Mouse (Mus musculus): ENCODE measurements around the gene Podxl.

Gene Podxl

DNA sequence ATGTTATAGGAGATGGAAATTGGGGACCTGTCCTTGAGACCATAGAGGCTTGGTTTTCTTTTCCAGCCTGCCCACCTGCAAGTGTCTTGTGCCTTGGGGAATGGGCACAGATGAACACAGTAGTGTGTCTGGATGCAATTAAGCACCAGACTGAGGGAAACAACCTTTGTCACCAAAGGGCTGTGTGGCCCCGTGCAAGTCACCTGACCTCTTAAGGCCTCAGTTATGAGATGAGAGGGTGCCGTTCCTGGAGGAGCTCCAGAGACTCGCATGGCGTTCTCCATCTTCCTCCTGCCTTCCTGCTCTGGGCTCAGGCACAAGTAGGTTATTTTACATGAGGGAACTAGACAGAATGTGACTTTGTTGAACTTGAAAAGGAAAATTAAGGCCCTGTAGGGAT is 41.3 kb downstream of the Podxl start:
- DNase-seq: no peak

DNA sequence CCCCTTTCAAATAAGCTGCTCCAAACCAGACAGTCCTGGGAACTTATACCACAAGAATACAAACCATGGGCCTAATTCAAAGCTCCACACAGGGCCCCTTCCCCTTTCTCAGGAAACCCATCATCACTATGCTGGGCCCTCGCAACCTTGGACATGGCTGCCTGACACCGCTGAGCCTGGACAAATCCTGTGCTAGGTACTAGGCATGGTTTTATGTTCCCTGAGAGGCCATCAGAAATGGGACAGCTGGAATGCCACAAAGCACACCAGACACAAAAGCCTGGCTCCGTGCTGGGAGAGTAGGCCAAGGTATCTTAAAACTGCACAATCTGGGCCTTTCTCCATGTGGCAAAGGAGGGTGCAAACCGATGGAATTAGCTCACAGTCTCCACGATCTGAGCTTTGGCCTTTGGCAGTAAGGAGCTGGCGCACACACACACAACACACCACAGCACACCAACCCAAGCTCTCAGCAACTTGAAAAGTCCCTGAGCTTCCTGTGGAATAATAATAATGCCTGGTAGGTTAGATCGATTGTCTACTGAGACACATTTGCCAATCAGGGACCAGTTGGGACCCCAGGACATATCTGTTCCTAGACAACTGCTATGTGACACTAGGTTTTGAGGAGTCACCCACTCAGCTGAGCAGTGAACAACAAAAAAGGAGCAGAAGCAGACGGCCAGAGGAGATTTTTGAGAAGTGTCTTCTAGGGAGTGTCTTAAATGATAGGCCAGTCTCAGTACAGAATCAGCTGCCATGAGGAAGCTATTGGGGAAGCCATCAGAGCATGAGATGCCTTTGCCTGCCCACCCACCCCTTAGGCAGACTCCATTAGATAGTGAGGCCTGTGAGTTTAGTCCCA is 42.1 kb downstream of the Podxl start:
- no peak for DNase-seq

DNA sequence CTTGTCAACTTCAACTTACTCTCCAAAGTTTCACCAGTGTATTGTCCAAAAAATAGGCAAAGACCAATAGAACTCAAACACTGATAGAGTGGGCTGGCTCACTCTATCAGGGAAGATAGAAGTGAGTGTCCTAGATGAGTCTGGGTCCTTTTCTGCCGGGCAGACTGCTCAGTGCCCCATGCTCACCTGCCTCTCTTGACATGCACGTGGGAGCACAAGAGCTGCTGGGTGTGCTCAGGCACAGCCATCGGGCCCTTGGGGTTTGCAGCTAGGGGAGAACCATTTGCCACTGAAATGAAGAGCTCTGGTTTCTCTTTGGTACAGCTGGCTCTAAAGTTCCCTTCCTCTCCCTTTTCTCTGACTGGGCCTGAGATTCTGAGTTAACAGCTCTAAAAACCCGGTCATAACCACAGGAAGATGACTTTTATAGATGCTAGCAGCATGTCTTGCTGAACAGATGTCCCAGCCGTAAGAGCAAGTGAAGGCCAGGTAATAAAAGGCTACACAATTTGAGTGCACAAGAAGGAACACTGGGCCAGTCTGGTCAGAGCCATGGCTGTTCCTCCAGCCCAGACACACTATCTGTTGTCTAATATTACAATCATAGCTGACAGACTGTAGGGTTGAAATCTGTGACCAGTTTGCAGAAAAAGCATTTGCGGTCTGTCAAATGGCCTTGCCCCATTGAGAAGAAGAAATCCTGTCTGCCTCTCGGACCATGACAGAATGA is 43.1 kb downstream of the Podxl start:
- no peak for DNase-seq

DNA sequence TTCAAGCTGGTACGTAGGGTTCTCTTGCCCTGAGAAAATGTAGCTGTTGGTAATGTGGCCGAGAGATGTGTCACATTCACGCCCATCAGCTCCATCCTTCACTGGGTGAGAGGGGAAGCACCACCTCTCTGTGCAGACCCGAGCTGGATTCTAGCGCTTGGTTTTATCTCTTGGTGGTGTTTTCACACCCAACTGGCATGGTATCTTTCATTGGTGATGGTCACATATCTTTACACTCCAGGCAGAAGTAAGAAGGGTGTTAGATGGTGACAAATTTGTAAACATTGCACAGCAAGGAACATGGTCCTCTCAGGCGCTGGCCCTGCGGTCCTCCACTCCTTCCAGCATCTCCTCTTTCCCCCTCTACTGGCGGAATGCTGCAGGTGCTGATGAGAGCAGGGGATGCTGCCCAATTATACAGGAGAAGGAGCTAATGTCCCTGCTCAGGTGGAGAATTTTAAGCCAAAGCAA is 44.7 kb downstream of the Podxl start:
- peak; percentile 21 for DNase-seq

DNA sequence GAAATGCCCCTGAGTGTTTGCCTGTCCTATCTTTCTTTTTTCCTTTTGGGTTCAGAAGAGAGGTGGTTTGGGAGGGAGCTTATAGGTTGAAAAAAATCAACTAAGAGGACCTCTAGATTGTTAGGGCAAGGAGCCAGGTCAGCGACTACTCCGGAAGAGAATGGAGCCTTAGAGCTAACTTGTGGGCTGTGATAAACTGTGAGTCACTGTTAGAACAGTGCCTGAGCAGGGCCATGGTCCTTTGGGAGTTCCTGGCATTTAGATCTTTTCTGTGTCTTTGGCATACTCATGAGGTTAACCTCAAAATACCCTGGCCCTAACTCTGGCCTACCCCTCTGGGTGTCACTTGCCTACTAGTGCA is 45.5 kb downstream of the Podxl start:
- no peak for DNase-seq

DNA sequence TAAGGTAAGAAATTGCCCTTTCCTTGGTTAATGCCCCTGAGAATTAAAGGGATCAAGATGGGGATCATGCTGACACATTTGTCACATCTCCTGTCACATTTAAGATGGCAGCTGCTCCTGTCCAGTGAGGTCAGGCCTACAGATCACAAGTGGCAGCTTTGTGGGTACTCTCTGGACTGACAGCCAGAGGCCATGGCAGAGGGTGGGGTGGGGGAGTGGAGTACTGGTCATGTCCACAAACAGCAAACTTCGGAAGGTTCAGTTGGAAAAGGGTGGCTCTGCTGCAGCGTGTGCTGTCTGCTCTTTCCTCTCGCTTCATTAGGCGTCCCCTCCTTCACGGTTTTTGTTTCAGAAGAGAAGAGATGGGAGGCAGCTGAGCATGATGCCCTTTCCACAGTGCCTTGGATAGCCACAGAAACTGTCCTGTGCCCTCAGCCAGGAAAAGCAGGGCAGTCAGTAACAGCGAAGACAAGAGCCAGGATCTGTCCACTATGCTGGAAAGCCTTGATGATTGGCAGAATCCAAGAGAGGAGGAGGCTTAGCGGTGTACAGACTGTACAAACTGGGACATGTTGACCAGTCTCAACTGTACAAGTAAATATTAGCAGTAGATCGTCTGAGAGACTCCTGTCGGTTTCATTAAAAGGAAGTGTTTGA is 46.0 kb downstream of the Podxl start:
- DNase-seq: no peak

DNA sequence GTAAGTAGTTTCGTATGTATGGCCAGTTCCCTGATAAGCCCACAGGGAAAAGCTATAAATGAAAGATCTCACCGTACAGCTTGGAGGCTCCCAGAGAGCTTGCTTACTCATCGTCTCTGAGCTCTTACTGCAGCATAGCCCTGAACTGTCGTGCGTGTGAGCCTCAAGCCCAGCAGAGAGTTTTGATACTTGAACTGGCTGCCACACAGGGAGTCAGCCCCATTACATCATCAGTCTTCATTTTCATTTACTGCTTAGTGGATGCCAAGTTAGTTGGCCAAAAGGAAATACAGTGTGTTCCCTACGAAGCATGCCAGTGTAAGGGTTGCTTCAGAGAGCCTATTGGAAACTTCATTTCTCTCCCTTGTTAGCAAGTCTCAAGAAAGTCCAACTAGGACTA is 50.1 kb downstream of the Podxl start:
- no peak for DNase-seq

DNA sequence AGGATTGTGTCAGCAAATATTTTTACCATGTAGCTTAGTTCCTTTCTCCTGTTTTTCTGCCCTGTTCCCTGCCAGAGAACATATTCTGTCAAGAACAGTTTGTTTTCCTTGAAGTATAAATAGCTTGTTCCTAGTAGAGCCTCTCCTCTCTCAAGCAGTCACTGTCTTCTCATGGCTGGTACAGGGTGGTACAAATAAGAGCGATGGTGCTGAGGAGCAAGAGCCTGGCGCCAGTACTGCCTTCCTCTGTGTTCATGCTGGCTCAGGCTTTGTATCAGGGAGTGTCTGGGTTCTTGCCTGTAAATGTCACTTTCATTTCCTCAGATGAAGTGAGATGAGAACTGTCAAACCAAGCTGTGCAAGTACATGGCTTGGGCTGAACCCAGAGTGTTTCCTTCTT is 61.2 kb downstream of the Podxl start:
- DNase-seq: no peak

DNA sequence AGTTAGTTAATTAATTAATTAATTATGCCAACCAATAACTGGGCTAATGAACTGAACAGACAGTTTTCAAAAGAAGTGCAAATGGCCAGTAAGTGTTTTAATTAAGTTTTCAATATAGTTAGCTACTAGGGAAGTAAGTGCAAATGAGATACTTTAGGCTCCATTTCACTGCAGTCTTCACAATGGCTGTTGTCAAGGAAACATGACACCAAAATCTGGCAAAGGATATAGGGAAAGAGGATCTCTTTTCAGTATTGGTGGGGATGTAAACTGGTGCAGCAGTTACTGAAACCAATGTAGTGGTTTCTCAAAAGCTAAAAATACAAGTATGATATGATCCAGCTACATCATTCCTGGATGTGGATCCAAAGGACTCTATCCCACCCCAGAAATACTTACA is 63.1 kb downstream of the Podxl start:
- DNase-seq: no peak

DNA sequence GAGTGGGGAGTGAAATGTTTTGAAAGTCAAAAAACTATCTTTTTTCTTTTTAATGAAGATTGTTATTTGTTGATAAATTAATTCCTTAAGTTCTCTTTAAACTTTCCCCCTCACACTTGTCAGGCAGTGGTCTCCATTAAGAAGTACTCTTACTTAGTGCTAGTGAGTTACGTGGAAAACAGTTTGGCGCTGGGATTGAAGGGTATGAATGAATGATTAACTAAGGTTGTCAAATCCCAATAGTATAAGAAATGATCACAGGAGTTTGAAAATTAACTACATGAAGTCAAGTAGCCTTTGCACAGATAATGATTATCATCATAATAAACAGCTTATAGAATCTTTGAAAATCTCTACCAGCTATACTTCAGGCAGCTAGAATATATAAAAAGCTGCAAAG is 63.5 kb downstream of the Podxl start:
- no peak for DNase-seq

DNA sequence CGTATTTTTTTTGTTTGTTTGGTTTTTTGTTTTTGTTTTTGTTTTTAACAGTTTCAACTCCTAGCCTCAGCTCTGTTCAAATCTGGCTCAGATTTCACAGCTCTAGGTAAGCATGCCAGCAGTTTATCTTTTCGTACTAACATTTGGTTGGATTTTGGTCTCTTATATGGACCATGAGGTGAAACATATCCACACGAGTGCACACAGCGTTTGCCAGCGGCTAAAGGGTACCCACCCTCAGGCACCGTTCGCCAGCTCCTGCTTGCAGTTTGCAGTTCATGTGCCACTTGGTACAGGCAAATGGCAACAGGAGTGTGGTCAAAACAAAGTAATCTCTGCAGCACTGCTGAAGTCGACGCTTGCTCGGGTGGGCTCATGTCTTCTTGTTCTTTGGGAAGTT is 63.9 kb downstream of the Podxl start:
- no peak for DNase-seq

DNA sequence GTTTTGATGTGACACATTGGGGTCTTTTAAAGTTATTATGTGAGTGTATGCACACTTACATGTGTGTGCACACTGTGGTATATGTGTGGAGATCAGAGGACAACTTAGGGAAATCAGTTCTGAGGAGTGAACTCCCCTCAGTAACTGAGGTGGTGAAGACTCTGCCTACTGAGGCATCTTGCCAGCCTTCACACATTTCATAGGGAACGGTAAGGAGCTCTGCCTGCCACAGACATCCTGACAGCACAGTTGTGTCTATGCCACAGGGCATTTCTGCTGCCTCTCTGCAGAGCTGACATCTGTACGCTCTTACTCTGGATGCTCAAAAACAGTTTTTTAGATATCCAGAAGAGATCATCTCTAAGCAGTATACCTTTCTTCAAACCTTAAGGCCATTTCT is 67.6 kb downstream of the Podxl start:
- no peak for DNase-seq

DNA sequence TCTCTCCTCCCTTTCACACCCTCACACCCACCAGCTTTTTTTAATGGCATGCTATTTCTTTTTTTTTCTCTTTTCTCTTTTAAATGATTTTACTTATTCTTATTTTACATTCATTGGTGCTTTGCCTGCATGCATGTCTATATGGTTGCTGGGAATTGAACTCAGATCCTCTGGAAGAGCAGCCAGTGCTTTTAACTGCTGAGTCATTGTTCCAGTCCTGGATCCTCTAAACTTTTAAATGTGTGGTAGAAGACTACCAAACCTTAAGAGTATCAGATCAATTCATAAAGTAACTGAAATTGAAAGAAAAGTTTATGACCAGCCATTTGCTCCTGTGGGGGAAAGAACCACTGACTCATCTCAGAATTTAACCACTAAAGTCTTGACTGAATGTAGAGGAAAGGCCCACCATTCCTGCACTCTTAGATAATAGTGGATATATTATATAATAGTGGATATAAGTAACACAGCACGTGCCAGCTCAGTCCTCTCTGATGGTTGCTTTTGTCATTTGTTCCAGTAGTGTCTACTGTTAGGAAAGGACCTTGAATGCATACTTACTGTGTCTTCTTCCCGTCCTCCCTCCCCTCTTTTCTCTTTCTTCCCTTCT is 68.6 kb downstream of the Podxl start:
- DNase-seq: no peak

DNA sequence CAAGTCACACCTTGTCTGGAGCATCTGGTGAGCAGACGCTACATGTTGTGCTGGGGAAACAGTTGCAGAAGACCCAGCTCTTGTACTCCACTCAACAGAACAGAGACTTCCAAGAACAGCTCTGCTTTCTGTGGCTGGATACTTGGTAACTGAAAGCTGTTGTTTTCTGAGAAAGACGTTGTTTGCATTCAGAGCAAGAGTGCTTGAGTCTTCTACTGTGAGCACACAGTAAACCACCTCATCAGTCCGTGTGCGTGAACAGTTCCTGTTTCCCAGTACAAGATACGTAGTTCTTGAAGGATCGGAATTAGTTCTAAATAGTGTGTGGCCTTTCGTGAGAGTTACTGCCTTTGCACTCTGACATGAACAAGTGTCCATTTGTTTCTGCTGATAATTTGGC is 73.8 kb downstream of the Podxl start:
- no peak for DNase-seq

DNA sequence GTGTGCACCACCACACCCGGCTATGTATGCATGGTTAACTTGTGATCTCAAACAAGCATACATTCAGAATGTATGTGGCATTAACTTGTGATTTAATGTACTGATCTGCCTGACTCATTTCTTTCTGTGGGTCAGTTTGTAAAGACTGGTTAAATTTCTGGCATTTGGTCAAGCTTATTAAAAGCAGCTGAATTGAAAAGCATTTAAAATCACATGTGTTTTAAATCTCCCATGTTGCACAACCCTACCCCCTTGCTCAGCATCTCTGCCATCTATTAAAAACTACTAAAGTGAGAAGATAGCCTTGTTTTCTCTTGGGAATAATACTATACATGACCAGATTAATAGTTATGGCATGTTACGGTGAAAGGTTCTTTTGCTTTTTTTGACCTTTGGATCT is 77.2 kb downstream of the Podxl start:
- DNase-seq: no peak

DNA sequence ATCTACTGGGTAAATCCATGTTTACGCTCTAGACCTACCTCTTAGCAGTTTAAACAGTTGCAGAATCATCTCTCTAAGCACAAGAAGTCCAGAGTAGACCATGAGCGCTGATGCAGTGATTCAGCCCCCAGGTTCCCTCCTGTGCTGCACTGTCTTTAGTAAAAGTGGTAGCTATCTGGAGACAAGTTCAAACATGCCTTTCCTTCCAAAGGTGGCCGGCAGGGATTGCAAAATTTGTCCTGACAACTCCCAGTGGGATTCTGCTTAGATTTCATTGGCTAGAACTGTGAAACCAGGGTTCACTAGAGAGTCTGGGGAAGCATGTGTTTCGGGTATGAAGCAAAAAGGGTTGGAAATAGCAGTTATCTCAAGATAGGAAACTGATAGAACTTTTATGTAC is 83.8 kb downstream of the Podxl start:
- DNase-seq: no peak

DNA sequence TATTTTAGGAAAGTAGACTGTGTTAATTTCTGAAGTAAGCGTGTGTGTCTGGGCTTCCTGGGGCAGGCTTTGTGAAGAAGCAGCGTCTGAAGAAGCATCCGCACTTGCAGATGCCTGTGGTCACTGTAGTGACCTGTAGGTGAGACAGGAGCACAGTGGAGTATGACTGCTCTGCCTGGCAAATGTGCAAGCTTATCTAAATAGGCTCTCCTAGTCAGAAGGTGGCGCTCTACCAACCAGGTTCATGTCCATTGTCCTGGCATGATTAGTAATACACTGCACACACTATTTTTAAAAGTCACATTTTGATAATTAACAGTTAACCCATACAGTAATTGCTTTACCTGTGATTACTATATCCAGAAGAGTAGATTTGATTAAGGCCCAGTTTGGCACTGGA is 85.6 kb downstream of the Podxl start:
- no peak for DNase-seq

All from right cerebral cortex, postnatal 25 days (tissue).